Mouse (Mus musculus): ENCODE results near the gene Large1.

- TF ChIP-seq CTCF (IDR thresholded peaks at IDR 0.05; ENCODE audit: extremely low read depth, insufficient read depth, insufficient read length, insufficient replicate concordance) (no peak), POLR2A (IDR thresholded peaks at IDR 0.05; ENCODE audit: low read depth, low read length) (no peak)
Observed at GRCm38 (mm10) chr8:73291630-73292029, 61.7 kb downstream of the Large1 start.
